Mouse (Mus musculus) forebrain, embryonic 11.5 days (tissue): ENCODE measurements around the gene Commd7. TPM values are rescaled to one million over a fixed set of nuclear protein-coding genes. Genes with fewer than 3 reads are reported as not detected.

Experiments used
- ATAC-seq: fragments of 200-750 bp; cut with Nextera tagmentation; replicated peaks from 2 replicates; pipeline ENCODE4 v1.8.0; 2017; ENCODE audit warnings: moderate TSS enrichment; ENCODE audit not compliant: low FRiP score
- DNase-seq: peaks from one replicate; pipeline ENCODE4 v3.0.0-alpha.2; 2017; ENCODE audit warnings: low spot score
- H3K27ac ChIP-seq: fragments of 300-500 bp; sonication (generic); 2 replicates; pipeline ENCODE4 v1.5.1; 2014; ENCODE audit warnings: low read depth, low read length
- H3K27me3 ChIP-seq: fragments of 300-500 bp; sonication (generic); 2 replicates; pipeline ENCODE4 v1.6.1; 2014; ENCODE audit warnings: mild to moderate bottlenecking, low read length, mixed read lengths; ENCODE audit not compliant: control insufficient read depth, insufficient read depth
- H3K36me3 ChIP-seq: fragments of 300-500 bp; sonication (generic); 2 replicates; pipeline ENCODE4 v1.6.1; 2014; ENCODE audit warnings: mild to moderate bottlenecking, low read length, moderate library complexity, mixed read lengths; ENCODE audit not compliant: control insufficient read depth, insufficient read depth
- H3K4me1 ChIP-seq: fragments of 300-500 bp; sonication (generic); replicated peaks from 2 replicates; pipeline ENCODE4 v1.6.1; 2014; ENCODE audit warnings: low read length, mixed read lengths; ENCODE audit not compliant: control insufficient read depth, insufficient read depth
- H3K4me2 ChIP-seq: fragments of 300-500 bp; sonication (generic); 2 replicates; pipeline ENCODE4 v1.6.1; 2014; ENCODE audit warnings: low read depth, mild to moderate bottlenecking, low read length, moderate library complexity, mixed read lengths; ENCODE audit not compliant: severe bottlenecking
- H3K4me3 ChIP-seq: fragments of 300-500 bp; sonication (generic); 2 replicates; pipeline ENCODE4 v1.5.1; 2014; ENCODE audit warnings: low read depth, low read length
- H3K9ac ChIP-seq: fragments of 300-500 bp; sonication (generic); 2 replicates; pipeline ENCODE4 v1.6.1; 2014; ENCODE audit warnings: low read length
- H3K9me3 ChIP-seq: fragments of 300-500 bp; sonication (generic); 2 replicates; pipeline ENCODE4 v1.6.1; 2016; ENCODE audit warnings: low read length, mixed read lengths; ENCODE audit not compliant: control insufficient read depth
- WGBS: fragments of 180-500 bp; shearing (Covaris S2); extraction: QIAGEN DNeasy Blood & Tissue Kit; methylation state at CpG from one replicate; pipeline ENCODE4 v1.1.7; 2014; 5-methylcytosine and 5-hydroxymethylcytosine counted together
- polyA plus RNA-seq: library from polyadenylated mRNA; unstranded; fragments of >200 nt; fragmentation: Nextera tagmentation; extraction: Ambion mirVana; gene quantifications from 2 replicates; pipeline ENCODE4 v1.2.1, GENCODE M21; 2014

The Commd7 gene
- polyA plus RNA-seq, 1 experiment from 2014 or later, result 56.8 TPM

DNA sequence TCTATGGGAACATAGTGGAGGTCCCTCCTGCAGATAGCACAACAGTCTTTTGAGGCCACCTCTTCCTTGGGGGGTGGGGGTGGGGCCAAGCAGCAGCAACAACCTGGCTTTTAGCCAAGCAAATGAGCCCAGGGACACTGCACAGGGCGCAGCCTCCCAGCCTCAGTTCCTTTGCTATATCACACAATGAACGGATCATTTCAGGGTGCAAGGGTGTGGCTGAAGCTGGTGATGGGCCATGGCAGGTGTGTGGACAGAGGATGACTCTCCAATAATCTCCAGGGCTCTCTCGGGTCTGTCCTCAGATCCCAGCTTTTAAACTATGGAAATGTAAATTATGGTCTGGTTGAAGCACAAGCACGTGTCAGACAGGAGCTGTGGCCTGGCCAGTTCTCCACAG lies 55.5 kb downstream of the Commd7 start:
- H3K36me3 ChIP-seq, result no peaks in the 10 kb centered on the region
- ATAC-seq (no peak), DNase-seq (no peak)
- no peaks in the 10 kb centered on the region for H3K27me3 ChIP-seq
- no peak overlapping the region for H3K27ac ChIP-seq
- H3K9ac ChIP-seq, result no peak overlapping the region
- no peaks in the 10 kb centered on the region for H3K9me3 ChIP-seq
- peaks cover 7% of the 10 kb centered on the region for H3K4me1 ChIP-seq
- no peak overlapping the region for H3K4me3 ChIP-seq
- no peak overlapping the region for H3K4me2 ChIP-seq
- WGBS, result 71% methylated on average over 4 of the region's 4 CpGs

DNA sequence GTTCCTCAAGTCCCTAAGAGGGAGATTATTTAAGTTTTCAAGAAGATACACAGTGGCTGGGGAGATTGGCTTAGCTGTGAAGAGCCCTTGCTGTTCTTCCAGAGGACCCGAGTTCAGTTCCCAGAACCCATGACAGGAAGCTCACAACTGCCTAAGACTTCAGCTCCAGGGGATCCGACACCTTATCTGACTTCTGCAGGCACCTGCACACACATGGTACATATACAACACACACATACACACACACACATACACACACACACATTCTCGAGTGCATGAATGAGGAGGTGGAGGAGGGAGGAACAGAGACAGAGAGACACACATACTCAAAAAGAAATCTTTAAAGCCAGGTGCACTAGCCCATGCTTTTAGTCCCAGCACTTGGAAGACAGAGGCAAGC lies 56.4 kb downstream of the Commd7 start:
- DNase-seq (no peak), ATAC-seq (no peak)
- Histone ChIP-seq H3K27me3 (no peaks in the 10 kb centered on the region), H3K4me3 (no peak overlapping the region), H3K36me3 (no peaks in the 10 kb centered on the region), H3K9ac (no peak overlapping the region), H3K4me1 (peaks cover 7% of the 10 kb centered on the region), H3K4me2 (no peak overlapping the region), H3K9me3 (no peaks in the 10 kb centered on the region), H3K27ac (no peak overlapping the region)
- WGBS, result 80% methylated on average over 3 of the region's 3 CpGs

DNA sequence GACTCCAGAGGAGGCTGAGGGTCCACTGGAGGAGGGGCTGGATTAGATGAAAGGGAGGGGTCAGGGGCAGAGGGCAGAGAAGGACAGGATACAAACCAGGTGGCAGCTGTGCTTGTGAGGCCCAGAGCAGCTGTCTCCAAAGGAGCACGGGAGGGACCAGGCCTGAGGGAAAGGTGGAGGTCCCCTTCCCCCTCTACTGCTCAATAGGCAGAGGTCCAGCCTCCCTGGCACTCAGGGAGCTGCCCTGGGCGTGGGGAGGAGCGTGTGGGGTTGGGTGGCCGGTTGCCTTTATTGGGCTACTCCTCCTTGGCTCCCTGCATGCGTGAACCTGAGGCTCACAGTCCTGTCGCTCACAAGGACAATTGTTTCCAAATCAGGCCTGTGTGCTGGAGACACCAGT lies 57.0 kb downstream of the Commd7 start:
- Histone ChIP-seq H3K4me3 (no peak overlapping the region), H3K27me3 (no peaks in the 10 kb centered on the region), H3K27ac (no peak overlapping the region), H3K9ac (no peak overlapping the region), H3K36me3 (no peaks in the 10 kb centered on the region), H3K4me2 (no peak overlapping the region), H3K4me1 (peaks cover 7% of the 10 kb centered on the region), H3K9me3 (no peaks in the 10 kb centered on the region)
- no peak for DNase-seq
- 61% methylated on average over 6 of the region's 6 CpGs for WGBS
- no peak for ATAC-seq

DNA sequence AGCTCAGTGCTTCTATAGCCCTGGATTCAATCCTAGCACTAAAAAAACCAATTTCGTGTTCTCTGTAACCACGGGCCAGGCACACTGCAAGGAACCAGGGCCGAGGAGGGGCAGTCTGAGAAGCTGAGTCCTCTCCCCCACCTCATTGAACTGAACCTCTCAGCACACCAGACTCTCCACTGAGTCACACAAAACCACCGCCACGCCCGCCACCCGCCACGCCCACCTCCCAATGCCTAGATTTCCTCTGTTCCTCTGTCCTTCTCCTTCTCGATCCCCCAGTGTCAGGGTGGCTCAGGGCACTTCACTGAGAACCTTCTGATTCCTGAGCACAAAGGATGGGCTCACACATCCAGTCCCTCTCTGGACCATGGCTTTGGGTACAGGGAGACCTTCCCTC lies 59.5 kb downstream of the Commd7 start:
- H3K27me3 ChIP-seq, result no peaks in the 10 kb centered on the region
- H3K27ac ChIP-seq, result no peak overlapping the region
- no peak overlapping the region for H3K4me2 ChIP-seq
- DNase-seq, result no peak
- H3K9me3 ChIP-seq, result no peaks in the 10 kb centered on the region
- ATAC-seq, result no peak
- 88% methylated on average over 9 of the region's 9 CpGs for WGBS
- no peak overlapping the region for H3K4me3 ChIP-seq
- H3K9ac ChIP-seq, result no peak overlapping the region
- no peaks in the 10 kb centered on the region for H3K36me3 ChIP-seq
- H3K4me1 ChIP-seq, result peaks cover 7% of the 10 kb centered on the region

DNA sequence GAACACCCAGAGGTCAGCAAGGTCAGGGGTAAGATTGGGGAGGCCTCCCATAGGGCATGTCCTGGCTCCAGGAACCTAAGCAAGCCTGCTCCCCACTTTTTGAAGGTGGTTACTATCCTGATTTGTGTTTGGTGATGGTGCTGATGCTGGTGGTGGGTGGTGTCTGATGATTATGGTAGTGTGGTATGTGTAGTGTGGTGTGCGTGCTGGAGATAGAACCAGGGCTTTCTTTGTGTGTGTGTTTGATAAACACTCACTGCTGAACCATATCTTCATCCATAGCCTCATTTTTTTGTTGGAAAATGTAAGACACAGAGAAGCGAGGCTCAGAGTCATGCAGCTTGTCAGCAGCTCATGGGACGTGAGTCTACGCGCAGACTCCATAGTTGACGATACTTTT lies 64.0 kb downstream of the Commd7 start:
- H3K4me2 ChIP-seq, result no peak overlapping the region
- H3K27ac ChIP-seq, result no peak overlapping the region
- no peak overlapping the region for H3K9ac ChIP-seq
- WGBS, result 90% methylated on average over 6 of the region's 6 CpGs
- DNase-seq (no peak), ATAC-seq (no peak)
- H3K4me1 ChIP-seq, result no peaks in the 10 kb centered on the region
- H3K9me3 ChIP-seq, result no peaks in the 10 kb centered on the region
- H3K36me3 ChIP-seq, result no peaks in the 10 kb centered on the region
- H3K27me3 ChIP-seq, result no peaks in the 10 kb centered on the region
- no peak overlapping the region for H3K4me3 ChIP-seq

DNA sequence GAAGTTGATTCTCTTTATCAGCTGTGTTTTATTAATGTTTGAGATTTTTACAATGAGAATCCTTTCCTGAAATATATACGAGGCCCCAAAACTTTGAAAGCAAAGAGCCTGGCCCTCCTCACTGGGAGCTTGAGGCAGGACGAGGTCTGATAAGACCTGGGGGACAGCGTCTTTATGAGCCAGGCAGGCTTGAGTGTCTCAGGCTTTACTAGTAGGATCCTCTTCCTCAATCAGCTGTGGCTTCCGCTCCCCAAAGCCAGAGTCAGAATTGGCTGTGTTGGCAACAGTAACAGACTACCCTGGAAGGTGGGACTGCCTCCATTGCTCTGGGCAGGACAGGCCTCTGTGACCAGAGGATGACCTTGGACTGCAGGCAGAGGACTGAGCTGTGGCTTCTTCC lies 64.6 kb downstream of the Commd7 start:
- H3K9ac ChIP-seq, result no peak overlapping the region
- H3K36me3 ChIP-seq, result no peaks in the 10 kb centered on the region
- H3K4me1 ChIP-seq, result no peaks in the 10 kb centered on the region
- no peak overlapping the region for H3K27ac ChIP-seq
- H3K9me3 ChIP-seq, result no peaks in the 10 kb centered on the region
- no peak overlapping the region for H3K4me2 ChIP-seq
- ATAC-seq, result no peak
- no peaks in the 10 kb centered on the region for H3K27me3 ChIP-seq
- no peak overlapping the region for H3K4me3 ChIP-seq
- 77% methylated on average over 4 of the region's 4 CpGs for WGBS
- DNase-seq, result no peak

Other genes starting within 250 kb of the Commd7 start
- not detected in 2 replicates for gene 4930404H24Rik, start 140.0 kb downstream of the Commd7 start, polyA plus RNA-seq
- 25.6 and 26.2 TPM in 2 replicates for gene Nol4l, start 102.8 kb downstream of the Commd7 start, polyA plus RNA-seq
- gene Dnmt3b, start 16.7 kb upstream of the Commd7 start, polyA plus RNA-seq, result 14.3 and 18.0 TPM in 2 replicates
- not detected in 2 replicates for gene Dnmt3c, start 63.9 kb upstream of the Commd7 start, polyA plus RNA-seq
- gene Mapre1, start 108.5 kb upstream of the Commd7 start, polyA plus RNA-seq, result 313 and 357 TPM in 2 replicates
- gene Efcab8, start 147.2 kb upstream of the Commd7 start, polyA plus RNA-seq, result not detected in 2 replicates
- gene Sun5, start 238.3 kb upstream of the Commd7 start, polyA plus RNA-seq, result not detected in 2 replicates
- gene Bpifb2, start 242.3 kb upstream of the Commd7 start, polyA plus RNA-seq, result not detected in 2 replicates